In the genomic region with DNA sequence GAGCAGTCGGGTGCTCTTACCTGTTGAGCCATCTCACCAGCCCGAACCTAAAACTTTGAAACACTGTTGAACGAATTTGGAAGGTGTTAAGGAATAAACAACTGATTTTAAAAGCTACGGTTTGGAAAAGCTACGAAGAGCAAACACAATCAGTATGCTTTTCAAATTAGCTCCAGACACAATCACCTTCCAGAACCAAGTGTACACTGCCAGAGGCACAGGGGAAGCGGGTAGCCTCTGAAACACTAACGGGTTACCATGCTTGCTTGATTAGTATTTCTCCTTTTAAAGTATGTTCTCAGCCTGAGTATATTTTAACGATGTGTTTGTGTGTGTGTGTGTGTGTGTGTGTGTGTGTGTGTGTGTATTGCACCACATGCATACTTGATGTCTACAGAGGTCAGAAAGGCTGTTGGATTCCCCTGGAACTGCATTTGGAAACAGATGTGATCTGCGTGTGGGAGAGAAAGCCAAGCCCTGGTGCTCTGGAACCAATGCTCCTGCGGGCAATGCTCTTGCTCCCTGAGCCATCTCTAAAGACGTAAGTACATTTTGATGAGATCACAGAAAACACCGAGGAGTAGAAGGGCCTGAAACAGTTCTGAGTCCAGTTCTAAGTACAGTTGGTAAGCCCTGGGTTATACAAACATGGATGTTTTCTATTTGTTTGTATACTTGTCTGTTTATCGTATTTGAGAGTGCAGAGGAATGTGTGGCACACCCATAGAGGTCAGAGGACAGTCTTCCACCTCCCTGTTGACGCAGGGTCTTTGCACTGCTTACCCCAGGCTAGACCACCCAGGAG, we compare ENCODE assay signal across 13 mouse cellular contexts. TPM values are rescaled to one million over a fixed set of nuclear protein-coding genes. Genes with fewer than 3 reads are reported as not detected.
DNase-seq lines count a peak whose midpoint lies in the region; ATAC-seq and TF ChIP-seq lines count a peak whose summit lies in the region.
"Had no signal": no experiment of that assay in that cellular context is flagged by ENCODE, and none has a peak within 500 bp of the region (broad histone marks: within the 10 kb centered on the region; RNA-seq: fewer than 3 reads in every experiment).

No protein-coding gene starts in this region.

- TF ChIP-seq EP300 in liver, postnatal 0 days (IDR thresholded peaks at IDR 0.05; ENCODE audit: low read depth), result peak; percentile 54; the same call in 1 of the 2 replicates

- no peak for ATAC-seq in hindbrain, embryonic 11.5 days (ENCODE audit: low FRiP score)
- ATAC-seq in hindbrain, embryonic 13.5 days (ENCODE audit: low FRiP score), result no peak
- peak; percentile 15 for ATAC-seq in liver, postnatal 0 days
- ATAC-seq in embryonic facial prominence, embryonic 14.5 days (ENCODE audit: low read depth), result no peak

- H3K27ac ChIP-seq in hindbrain, embryonic 11.5 days (ENCODE audit: low read depth, low read length), result no peak overlapping the region
- H3K27ac ChIP-seq in hindbrain, embryonic 13.5 days, result no peak overlapping the region
- peak overlapping the region; percentile 80 for H3K27ac ChIP-seq in liver, postnatal 0 days (ENCODE audit: low read depth)
- H3K27ac ChIP-seq in embryonic facial prominence, embryonic 14.5 days (replicated peaks; ENCODE audit: low read depth, low read length), result no peak overlapping the region
- no peak overlapping the region for H3K27ac ChIP-seq in limb, embryonic 10.5 days
- H3K27ac ChIP-seq: embryonic facial prominence, embryonic 15.5 days; heart, embryonic 15.5 days; hindbrain, postnatal 0 days; limb, embryonic 15.5 days; neural tube, embryonic 13.5 days; stomach, embryonic 15.5 days had no signal

- H3K9me3 ChIP-seq in hindbrain, embryonic 11.5 days (ENCODE audit: control insufficient read depth, low read length), result no peaks in the 10 kb centered on the region
- no peaks in the 10 kb centered on the region for H3K9me3 ChIP-seq in hindbrain, embryonic 13.5 days
- H3K9me3 ChIP-seq in liver, postnatal 0 days (ENCODE audit: low read length), result no peaks in the 10 kb centered on the region
- H3K9me3 ChIP-seq in embryonic facial prominence, embryonic 14.5 days (ENCODE audit: control insufficient read depth, low read length), result no peaks in the 10 kb centered on the region
- no peaks in the 10 kb centered on the region for H3K9me3 ChIP-seq in limb, embryonic 10.5 days (replicated peaks)
- H3K9me3 ChIP-seq: embryonic facial prominence, embryonic 15.5 days; heart, embryonic 15.5 days; limb, embryonic 15.5 days; neural tube, embryonic 13.5 days; stomach, embryonic 15.5 days had no signal

- peak; percentile 8 for DNase-seq in hindbrain, embryonic 11.5 days (ENCODE audit: low spot score)
- peak; percentile 34 for DNase-seq in liver, postnatal 0 days
- no peak for DNase-seq in liver
- DNase-seq in embryonic facial prominence, embryonic 14.5 days (ENCODE audit: low spot score), result peak; percentile 5
- DNase-seq in limb, embryonic 10.5 days (ENCODE audit: low spot score), result peak; percentile 31
- DNase-seq in ovary, adult 18-20 months (ENCODE audit: low spot score), result no peak

- TF ChIP-seq CTCF in liver, postnatal 0 days (IDR thresholded peaks at IDR 0.05; ENCODE audit: low read depth), result no peak

- no peak overlapping the region for H3K4me2 ChIP-seq in hindbrain, embryonic 11.5 days (replicated peaks; ENCODE audit: low read depth, low read length)
- no peak overlapping the region for H3K4me2 ChIP-seq in hindbrain, embryonic 13.5 days
- H3K4me2 ChIP-seq in liver, postnatal 0 days (ENCODE audit: low read depth, low read length), result no peak overlapping the region
- no peak overlapping the region for H3K4me2 ChIP-seq in embryonic facial prominence, embryonic 14.5 days (ENCODE audit: low read depth, low read length)

- H3K27me3 ChIP-seq in hindbrain, embryonic 11.5 days (ENCODE audit: control insufficient read depth, insufficient read depth, low read length), result no peaks in the 10 kb centered on the region
- no peaks in the 10 kb centered on the region for H3K27me3 ChIP-seq in hindbrain, embryonic 13.5 days
- H3K27me3 ChIP-seq in liver, postnatal 0 days (ENCODE audit: insufficient read depth, low read length), result no peaks in the 10 kb centered on the region
- H3K27me3 ChIP-seq in embryonic facial prominence, embryonic 14.5 days (replicated peaks; ENCODE audit: control insufficient read depth, insufficient read depth, low read length), result no peaks in the 10 kb centered on the region
- H3K27me3 ChIP-seq in limb, embryonic 10.5 days (ENCODE audit: low read depth, poor library complexity, severe bottlenecking), result no peaks in the 10 kb centered on the region
- H3K27me3 ChIP-seq: embryonic facial prominence, embryonic 15.5 days; heart, embryonic 15.5 days; limb, embryonic 15.5 days; neural tube, embryonic 13.5 days; stomach, embryonic 15.5 days had no signal

- 93% methylated on average over 14 of the region's 14 CpGs for WGBS in hindbrain, embryonic 11.5 days
- WGBS in hindbrain, embryonic 13.5 days, result 90% methylated on average over 14 of the region's 14 CpGs
- 69% methylated on average over 14 of the region's 14 CpGs for WGBS in liver, postnatal 0 days (ENCODE audit: insufficient replicate concordance)
- WGBS in embryonic facial prominence, embryonic 14.5 days, result 68% methylated on average over 14 of the region's 14 CpGs
- 80% methylated on average over 14 of the region's 14 CpGs for WGBS in limb, embryonic 10.5 days

- no peak overlapping the region for H3K4me3 ChIP-seq in hindbrain, embryonic 11.5 days (ENCODE audit: low read depth, low read length)
- H3K4me3 ChIP-seq in hindbrain, embryonic 13.5 days, result no peak overlapping the region
- no peak overlapping the region for H3K4me3 ChIP-seq in liver, postnatal 0 days (ENCODE audit: low read depth, low read length)
- H3K4me3 ChIP-seq in embryonic facial prominence, embryonic 14.5 days (ENCODE audit: low read depth, low read length), result no peak overlapping the region
- H3K4me3 ChIP-seq in limb, embryonic 10.5 days, result no peak overlapping the region

- H3K36me3 ChIP-seq in hindbrain, embryonic 11.5 days (ENCODE audit: control insufficient read depth, insufficient read depth, low read length), result no peaks in the 10 kb centered on the region
- no peaks in the 10 kb centered on the region for H3K36me3 ChIP-seq in hindbrain, embryonic 13.5 days
- no peaks in the 10 kb centered on the region for H3K36me3 ChIP-seq in liver, postnatal 0 days (replicated peaks; ENCODE audit: insufficient read depth, low read length)
- H3K36me3 ChIP-seq in embryonic facial prominence, embryonic 14.5 days (ENCODE audit: control insufficient read depth, insufficient read depth, low read length), result no peaks in the 10 kb centered on the region
- H3K36me3 ChIP-seq in limb, embryonic 10.5 days, result no peaks in the 10 kb centered on the region
- H3K36me3 ChIP-seq: embryonic facial prominence, embryonic 15.5 days; heart, embryonic 15.5 days; limb, embryonic 15.5 days; neural tube, embryonic 13.5 days; stomach, embryonic 15.5 days had no signal

- no peaks in the 10 kb centered on the region for H3K4me1 ChIP-seq in hindbrain, embryonic 11.5 days (replicated peaks; ENCODE audit: control insufficient read depth, insufficient read depth, low read length)
- peaks cover 6% of the 10 kb centered on the region for H3K4me1 ChIP-seq in hindbrain, embryonic 13.5 days (replicated peaks)
- no peaks in the 10 kb centered on the region; the same call in 1 of the 2 replicates for H3K4me1 ChIP-seq in liver, postnatal 0 days (ENCODE audit: insufficient read depth)
- no peaks in the 10 kb centered on the region; the same call in 1 of the 2 replicates for H3K4me1 ChIP-seq in embryonic facial prominence, embryonic 14.5 days (ENCODE audit: control insufficient read depth, insufficient read depth, low read length)
- H3K4me1 ChIP-seq in limb, embryonic 10.5 days, result peaks cover 8% of the 10 kb centered on the region
- H3K4me1 ChIP-seq: stomach, embryonic 15.5 days had no signal

- H3K9ac ChIP-seq in hindbrain, embryonic 11.5 days (ENCODE audit: low read depth, low read length), result no peak overlapping the region
- H3K9ac ChIP-seq in hindbrain, embryonic 13.5 days, result no peak overlapping the region
- no peak overlapping the region for H3K9ac ChIP-seq in liver, postnatal 0 days (replicated peaks)
- H3K9ac ChIP-seq in embryonic facial prominence, embryonic 14.5 days (ENCODE audit: low read depth, low read length), result no peak overlapping the region
- H3K9ac ChIP-seq: limb, embryonic 15.5 days; stomach, embryonic 15.5 days had no signal

RNA-seq across cellular contexts. Expression of gene Cth, which starts 1.0 kb away (rescaled TPM):
- 10.3 and 11.0 TPM in 2 replicates for polyA plus RNA-seq in hindbrain, embryonic 11.5 days (2014; fragmentation: Nextera tagmentation; extraction: Ambion mirVana)
- polyA plus RNA-seq in hindbrain, embryonic 13.5 days (2015; fragmentation: Nextera tagmentation; extraction: Ambion mirVana), result 3.1 and 3.2 TPM in 2 replicates
- 190 and 195 TPM in 2 replicates for polyA plus RNA-seq in liver, postnatal 0 days (2015; fragmentation: Nextera tagmentation; extraction: Ambion mirVana)
- 8.9 and 10.4 TPM in 2 replicates for polyA plus RNA-seq in embryonic facial prominence, embryonic 14.5 days (2014; fragmentation: Nextera tagmentation; extraction: Ambion mirVana)
- 30.0 and 42.3 TPM in 2 replicates for polyA plus RNA-seq in limb, embryonic 10.5 days (2016; fragmentation: Nextera tagmentation; extraction: Ambion mirVana)

RNA-seq across cellular contexts. Expression of gene Ankrd13c, which starts 21.1 kb away (rescaled TPM):
- polyA plus RNA-seq in hindbrain, embryonic 11.5 days (2014; fragmentation: Nextera tagmentation; extraction: Ambion mirVana), result 22.1 and 23.7 TPM in 2 replicates
- 22.9 and 23.0 TPM in 2 replicates for polyA plus RNA-seq in hindbrain, embryonic 13.5 days (2015; fragmentation: Nextera tagmentation; extraction: Ambion mirVana)
- polyA plus RNA-seq in liver, postnatal 0 days (2015; fragmentation: Nextera tagmentation; extraction: Ambion mirVana), result 6.8 and 6.9 TPM in 2 replicates
- 16.2 and 16.3 TPM in 2 replicates for polyA plus RNA-seq in embryonic facial prominence, embryonic 14.5 days (2014; fragmentation: Nextera tagmentation; extraction: Ambion mirVana)
- 16.5 and 17.9 TPM in 2 replicates for polyA plus RNA-seq in limb, embryonic 10.5 days (2016; fragmentation: Nextera tagmentation; extraction: Ambion mirVana)

Comparison
In these comparisons a context has a peak if more than half of its experiments do, and no peak if none do; other contexts are left out.
1. DNase-seq: peak in hindbrain, embryonic 11.5 days (single experiment), liver, postnatal 0 days (single experiment), embryonic facial prominence, embryonic 14.5 days (single experiment) and limb, embryonic 10.5 days (single experiment); none in liver (single experiment) and ovary, adult 18-20 months (single experiment).